Mouse (Mus musculus): ENCODE data around the gene Sgpl1. TPM values are rescaled to one million over a fixed set of nuclear protein-coding genes. Genes with fewer than 3 reads are reported as not detected.
"Not testable (repeated sequence)": the region's sequence is repeated elsewhere in the genome, so short reads cannot be mapped to it uniquely, and the experiment has no call there.

Gene Sgpl1
- total RNA-seq, 2 experiments from 2014 or later, result 7.1 to 14.6 TPM

- no peak for ATAC-seq (replicated peaks; ENCODE audit: low FRiP score, poor library complexity, severe bottlenecking)
Measured at GRCm38 (mm10) chr10:61158594-61158993, 11.1 kb upstream of the Sgpl1 start.

GRCm38 (mm10) chr10:61156453-61156852, 8.9 kb upstream of the Sgpl1 start:
- ATAC-seq (replicated peaks; ENCODE audit: low FRiP score, poor library complexity, severe bottlenecking), result no peak

GRCm38 (mm10) chr10:61155611-61156010, 8.1 kb upstream of the Sgpl1 start:
- no peak for ATAC-seq (replicated peaks; ENCODE audit: low FRiP score, poor library complexity, severe bottlenecking)

DNA sequence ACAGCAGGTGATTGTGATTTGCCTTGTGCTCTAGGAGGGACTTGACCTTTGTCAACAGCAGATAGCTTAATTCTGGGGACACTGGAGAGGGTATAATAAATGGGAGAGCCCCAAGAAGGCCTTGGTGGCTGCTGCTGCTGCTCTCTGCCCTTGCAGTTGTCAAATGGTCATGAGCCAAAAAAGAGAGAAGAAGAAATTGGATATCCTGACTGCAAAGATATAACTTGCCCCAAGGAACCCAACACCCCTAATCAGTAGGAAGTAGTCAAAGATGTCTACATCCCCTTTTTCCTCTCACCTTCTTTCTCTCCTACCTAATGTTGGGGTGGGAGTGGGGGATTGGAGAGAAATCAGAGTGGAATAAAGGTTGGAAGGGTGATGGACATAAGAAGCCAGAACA, 4.6 kb upstream of the Sgpl1 start:
- no peak for ATAC-seq (replicated peaks; ENCODE audit: low FRiP score, poor library complexity, severe bottlenecking)

DNA sequence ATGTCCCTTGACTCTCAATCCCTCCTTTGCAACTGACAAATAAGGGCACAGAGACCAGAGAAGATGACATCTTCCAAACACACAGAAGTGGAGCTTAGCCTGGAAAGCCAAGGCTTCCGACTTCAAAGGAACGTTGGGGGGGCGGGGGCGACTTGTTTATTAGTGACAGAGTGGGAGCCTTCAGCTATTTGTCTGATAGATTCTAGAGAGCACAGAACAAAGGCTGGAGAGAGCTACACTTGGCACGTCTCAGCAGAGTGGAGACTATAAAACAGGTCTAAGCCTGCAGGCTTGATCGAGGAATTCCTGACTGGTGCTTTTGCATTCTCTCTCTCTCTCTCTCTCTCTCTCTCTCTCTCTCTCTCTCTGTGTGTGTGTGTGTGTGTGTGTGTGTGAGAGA, 3.1 kb upstream of the Sgpl1 start:
- no peak for ATAC-seq (replicated peaks; ENCODE audit: low FRiP score, poor library complexity, severe bottlenecking)

- ATAC-seq (replicated peaks; ENCODE audit: low FRiP score, poor library complexity, severe bottlenecking), result 0 out of 2 replicates have a peak, but pooled peaks have one; percentile 22
Measured at GRCm38 (mm10) chr10:61149476-61149875, 2.0 kb upstream of the Sgpl1 start.

- peak; percentile 10 for ATAC-seq (replicated peaks; ENCODE audit: low FRiP score, poor library complexity, severe bottlenecking)
Measured at GRCm38 (mm10) chr10:61146807-61147156, 721 bp downstream of the Sgpl1 start.

DNA sequence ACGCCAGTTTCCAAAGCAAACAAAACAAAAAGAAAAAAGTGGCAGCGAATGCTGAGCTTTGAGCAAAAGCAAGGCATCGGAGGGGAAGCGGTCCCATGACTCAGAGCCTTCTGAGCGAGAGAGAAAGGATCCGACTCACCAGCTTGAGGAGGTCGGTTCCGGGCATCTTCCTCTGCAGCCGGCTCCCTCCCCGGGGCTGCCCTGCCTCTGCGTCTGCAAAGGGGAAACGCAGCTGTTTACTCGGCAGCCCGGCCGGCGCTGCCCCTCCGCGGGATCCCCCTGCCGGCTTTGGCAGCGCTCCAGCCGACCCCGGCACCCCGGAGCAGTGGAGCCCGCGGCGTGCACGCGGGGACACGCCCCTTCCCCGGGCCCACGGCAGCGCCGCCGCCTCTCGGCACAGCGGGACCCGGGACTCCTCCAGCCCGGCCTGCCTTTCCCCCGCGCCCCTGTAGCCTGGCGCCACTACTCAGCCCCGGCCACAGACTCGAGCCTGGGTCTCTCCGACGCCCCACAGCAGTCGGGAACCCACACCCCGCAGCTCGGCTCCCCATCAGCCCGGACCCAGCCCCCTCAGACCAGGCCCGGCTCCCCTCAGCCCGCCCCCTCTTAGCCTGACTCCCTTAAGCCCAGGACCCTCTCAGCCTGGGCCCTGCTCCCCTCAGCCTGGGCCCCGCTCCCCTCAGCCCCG, 1.2 kb downstream of the Sgpl1 start:
- peak; percentile 36; the same call in 1 of the 2 replicates for ATAC-seq (replicated peaks; ENCODE audit: low FRiP score, poor library complexity, severe bottlenecking)

DNA sequence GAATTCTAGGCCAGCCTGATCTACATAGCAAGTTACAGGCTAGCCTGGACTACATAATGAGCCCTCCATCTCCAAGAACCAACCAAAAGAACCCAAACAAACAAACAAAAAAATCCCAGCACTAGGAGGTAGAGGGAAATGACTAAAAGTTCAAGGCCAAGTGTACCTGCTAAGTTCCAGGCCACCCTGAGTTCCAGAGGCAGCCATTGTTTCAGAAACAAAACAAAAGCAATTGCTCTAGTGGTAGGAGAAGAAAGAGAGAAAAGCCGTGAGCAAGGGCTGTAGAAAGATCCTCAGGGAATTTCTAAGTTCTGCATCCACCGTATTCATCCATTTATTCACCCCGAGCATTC, 1.8 kb downstream of the Sgpl1 start:
- no peak for ATAC-seq (replicated peaks; ENCODE audit: low FRiP score, poor library complexity, severe bottlenecking)

GRCm38 (mm10) chr10:61143343-61143742, 4.2 kb downstream of the Sgpl1 start:
- ATAC-seq (replicated peaks; ENCODE audit: low FRiP score, poor library complexity, severe bottlenecking), result no peak

GRCm38 (mm10) chr10:61137567-61137966, 9.9 kb downstream of the Sgpl1 start:
- no peak for ATAC-seq (replicated peaks; ENCODE audit: low FRiP score, poor library complexity, severe bottlenecking)

GRCm38 (mm10) chr10:61135226-61135839, 12.2 kb downstream of the Sgpl1 start:
- ATAC-seq (replicated peaks; ENCODE audit: low FRiP score, poor library complexity, severe bottlenecking), result no peak

GRCm38 (mm10) chr10:61134041-61134440, 13.5 kb downstream of the Sgpl1 start:
- no peak for ATAC-seq (replicated peaks; ENCODE audit: low FRiP score, poor library complexity, severe bottlenecking)

DNA sequence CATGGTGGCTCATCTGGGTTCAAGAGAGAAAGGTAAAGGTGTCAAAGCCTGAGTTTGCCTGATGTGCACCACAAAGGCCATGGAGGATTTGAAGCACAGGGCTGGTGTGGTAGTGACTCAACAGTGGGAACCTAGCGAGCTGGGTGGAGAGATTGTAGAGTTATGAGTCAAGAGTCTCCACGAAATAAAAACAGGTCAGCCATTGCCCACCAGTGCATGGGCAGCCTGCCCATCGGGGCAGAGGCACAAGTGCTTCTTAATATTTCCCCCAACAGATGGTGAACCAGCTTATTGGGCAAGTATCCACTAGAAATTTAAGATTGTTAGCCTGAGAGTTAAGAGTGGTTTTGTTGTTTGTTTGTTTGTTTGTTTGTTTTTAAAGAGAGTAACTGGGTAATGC, 16.5 kb downstream of the Sgpl1 start:
- no peak for ATAC-seq (replicated peaks; ENCODE audit: low FRiP score, poor library complexity, severe bottlenecking)

- no peak for ATAC-seq (replicated peaks; ENCODE audit: low FRiP score, poor library complexity, severe bottlenecking)
Measured at GRCm38 (mm10) chr10:61128701-61129365, 18.7 kb downstream of the Sgpl1 start.

DNA sequence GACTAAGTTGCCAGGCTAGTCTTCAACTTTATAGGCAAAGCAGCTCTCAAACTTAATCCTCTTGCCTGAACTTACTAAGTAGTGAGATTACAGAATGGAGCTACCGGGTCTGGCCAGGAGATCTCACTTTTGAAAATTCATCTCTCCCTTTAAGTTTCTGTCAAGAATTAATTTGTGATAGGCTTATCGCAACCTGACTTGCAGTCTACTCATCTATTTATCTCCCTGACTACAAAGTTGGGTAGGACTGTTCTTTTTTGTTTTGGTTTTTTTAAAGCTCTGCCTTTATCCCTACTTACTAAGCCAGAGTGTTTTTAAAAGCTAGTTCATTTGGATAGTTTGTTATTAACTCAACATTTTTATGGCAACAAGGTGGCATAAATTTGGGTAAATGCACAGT, 23.0 kb downstream of the Sgpl1 start:
- 0 out of 2 replicates have a peak, but pooled peaks have one; percentile 40 for ATAC-seq (replicated peaks; ENCODE audit: low FRiP score, poor library complexity, severe bottlenecking)

GRCm38 (mm10) chr10:61123276-61123913, 24.1 kb downstream of the Sgpl1 start:
- ATAC-seq (replicated peaks; ENCODE audit: low FRiP score, poor library complexity, severe bottlenecking), result peak; percentile 87

GRCm38 (mm10) chr10:61121732-61122131, 25.8 kb downstream of the Sgpl1 start:
- not testable (repeated sequence) for ATAC-seq (replicated peaks; ENCODE audit: low FRiP score, poor library complexity, severe bottlenecking)

GRCm38 (mm10) chr10:61114246-61114720, 33.2 kb downstream of the Sgpl1 start:
- no peak for ATAC-seq (replicated peaks; ENCODE audit: low FRiP score, poor library complexity, severe bottlenecking)

- no peak for ATAC-seq (replicated peaks; ENCODE audit: low FRiP score, poor library complexity, severe bottlenecking)
Measured at GRCm38 (mm10) chr10:61103564-61104114, 43.9 kb downstream of the Sgpl1 start.
